Mouse (Mus musculus): ENCODE measurements around the gene Aff3. TPM values are rescaled to one million over a fixed set of nuclear protein-coding genes. Genes with fewer than 3 reads are reported as not detected.

Gene Aff3
- polyA plus RNA-seq, 1 experiment from 2014 or later = 1.5 TPM

DNA sequence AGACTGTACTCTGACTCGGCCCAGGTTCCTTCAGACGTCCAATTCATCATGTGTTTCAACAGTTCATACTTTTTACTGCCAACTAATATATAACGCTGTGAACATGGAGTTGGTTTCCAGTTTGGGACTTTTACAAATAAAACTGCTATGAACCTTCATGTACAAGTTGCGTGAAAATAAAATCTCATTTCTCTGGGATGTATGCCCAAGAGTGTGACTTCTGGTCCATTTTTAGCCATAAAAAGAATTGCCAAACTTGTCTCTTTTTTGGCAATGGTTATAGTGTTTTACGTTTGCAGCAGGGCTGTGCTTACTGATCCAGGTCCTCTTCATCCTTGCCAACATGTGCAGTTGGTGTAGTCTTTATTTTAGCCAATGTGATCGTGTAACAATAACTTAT, 369.8 kb downstream of the Aff3 start:
- H3K4me3 ChIP-seq = no peak overlapping the region
- no peaks in the 10 kb centered on the region for H3K36me3 ChIP-seq
- no peak overlapping the region for H3K4me2 ChIP-seq
- no peak overlapping the region for H3K9ac ChIP-seq
- no peak for ATAC-seq
- H3K4me1 ChIP-seq = no peaks in the 10 kb centered on the region
- H3K27me3 ChIP-seq (replicated peaks) = no peaks in the 10 kb centered on the region
- no peak overlapping the region for H3K27ac ChIP-seq
- no peaks in the 10 kb centered on the region for H3K9me3 ChIP-seq (replicated peaks)
- WGBS (ENCODE audit: insufficient replicate concordance) = 72% methylated on average over 6 of the region's 6 CpGs

DNA sequence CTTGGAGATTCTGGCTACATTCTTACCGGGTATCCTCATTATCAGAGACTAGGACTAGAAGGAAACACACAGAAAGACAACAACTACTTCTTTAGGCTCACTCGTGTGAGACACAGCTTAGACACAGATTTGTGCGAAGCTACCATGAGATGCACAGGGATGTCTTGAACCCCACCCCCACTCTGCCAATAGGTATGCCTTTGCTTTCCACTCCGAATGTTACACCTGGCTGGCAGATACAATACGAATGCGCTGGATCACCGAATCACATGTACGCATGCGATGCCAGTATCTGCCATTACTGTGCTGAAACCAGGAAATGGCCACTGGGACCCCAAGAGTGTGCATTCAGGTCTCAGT, 370.4 kb downstream of the Aff3 start:
- no peaks in the 10 kb centered on the region for H3K4me1 ChIP-seq
- no peaks in the 10 kb centered on the region for H3K27me3 ChIP-seq (replicated peaks)
- H3K27ac ChIP-seq = no peak overlapping the region
- ATAC-seq = no peak
- H3K4me2 ChIP-seq = no peak overlapping the region
- H3K9me3 ChIP-seq (replicated peaks) = no peaks in the 10 kb centered on the region
- H3K36me3 ChIP-seq = no peaks in the 10 kb centered on the region
- H3K9ac ChIP-seq = no peak overlapping the region
- 85% methylated on average over 9 of the region's 9 CpGs for WGBS (ENCODE audit: insufficient replicate concordance)
- H3K4me3 ChIP-seq = no peak overlapping the region

DNA sequence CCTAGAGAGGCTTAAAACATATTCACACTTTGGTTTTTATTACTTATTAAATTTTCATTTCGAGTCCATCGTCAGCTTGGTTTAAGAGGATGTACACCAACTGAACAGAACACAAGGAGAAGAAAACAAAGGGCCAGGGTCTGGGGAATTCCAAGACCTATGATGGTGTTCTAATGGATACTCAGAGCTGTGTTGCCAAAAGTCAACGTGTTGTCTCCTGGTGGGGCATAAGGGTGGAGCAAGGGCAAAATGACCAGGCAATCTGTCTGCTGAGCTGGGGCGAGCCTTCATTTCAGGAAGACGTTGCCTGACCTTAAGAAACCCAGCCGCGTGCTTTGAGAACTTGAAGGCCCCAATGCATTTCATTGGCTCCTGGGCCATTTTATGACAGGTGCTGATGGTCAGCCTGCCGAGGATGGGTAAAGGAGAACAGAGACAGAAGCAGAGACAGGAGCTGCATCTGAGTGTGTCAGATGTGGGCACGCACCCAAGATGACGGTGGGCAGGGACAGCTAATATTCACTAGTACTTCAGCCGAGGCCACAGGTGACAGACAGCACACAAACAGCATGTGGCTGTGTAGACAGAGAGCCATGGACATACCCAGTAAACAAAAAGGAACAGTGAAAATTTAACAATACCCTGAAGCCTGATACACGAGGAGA, 371.0 kb downstream of the Aff3 start:
- 74% methylated on average over 12 of the region's 12 CpGs for WGBS (ENCODE audit: insufficient replicate concordance)
- Histone ChIP-seq H3K9me3 (replicated peaks) (no peaks in the 10 kb centered on the region), H3K36me3 (no peaks in the 10 kb centered on the region), H3K9ac (no peak overlapping the region), H3K4me1 (no peaks in the 10 kb centered on the region), H3K27me3 (replicated peaks) (no peaks in the 10 kb centered on the region), H3K4me2 (no peak overlapping the region), H3K27ac (no peak overlapping the region), H3K4me3 (no peak overlapping the region)
- ATAC-seq = no peak

DNA sequence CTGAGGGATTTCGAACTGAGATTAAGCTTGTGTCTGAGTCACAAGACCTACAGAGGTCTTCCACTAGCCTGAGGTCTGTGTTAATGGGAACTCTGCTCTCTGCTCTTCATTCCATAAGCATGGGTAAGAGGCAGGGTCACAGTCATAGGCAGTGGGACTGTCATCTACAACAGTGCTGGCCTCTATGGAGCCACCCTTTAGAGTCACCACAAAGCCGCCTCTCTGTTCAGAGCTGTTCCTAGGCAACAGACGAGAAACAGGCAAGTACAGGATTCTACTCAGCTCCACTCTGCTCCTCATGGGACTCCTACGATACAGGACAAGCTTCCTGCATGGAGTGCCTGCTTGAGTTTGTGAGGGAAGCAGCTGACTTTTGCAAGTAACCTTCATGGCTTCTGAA, 371.9 kb downstream of the Aff3 start:
- Histone ChIP-seq H3K27me3 (replicated peaks) (no peaks in the 10 kb centered on the region), H3K36me3 (no peaks in the 10 kb centered on the region), H3K27ac (no peak overlapping the region), H3K9ac (no peak overlapping the region), H3K4me3 (no peak overlapping the region), H3K4me1 (no peaks in the 10 kb centered on the region), H3K9me3 (replicated peaks) (no peaks in the 10 kb centered on the region), H3K4me2 (no peak overlapping the region)
- 69% methylated on average over 4 of the region's 4 CpGs for WGBS (ENCODE audit: insufficient replicate concordance)
- ATAC-seq = no peak

DNA sequence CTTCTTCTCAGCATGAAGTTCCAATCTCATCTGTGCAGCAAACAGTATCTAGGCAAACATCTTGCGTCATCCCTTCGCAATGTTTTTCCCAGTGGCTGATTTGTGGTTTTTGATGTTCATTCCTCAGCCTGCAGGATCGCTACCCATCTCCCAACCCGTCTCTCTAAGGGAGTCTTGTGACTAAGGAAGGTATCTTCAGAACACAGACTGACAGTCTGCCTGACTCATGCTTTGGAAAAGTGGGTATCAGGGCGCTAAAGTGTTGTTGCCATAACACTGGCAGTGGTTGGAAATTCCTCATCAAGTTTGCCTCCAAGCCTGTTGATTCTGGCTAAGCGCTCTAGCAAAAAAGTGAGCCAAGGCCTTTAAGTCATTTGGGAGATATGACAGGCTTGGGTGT, 372.8 kb downstream of the Aff3 start:
- WGBS (ENCODE audit: insufficient replicate concordance) = 47% methylated on average over 6 of the region's 6 CpGs
- H3K36me3 ChIP-seq = no peaks in the 10 kb centered on the region
- H3K27ac ChIP-seq = no peak overlapping the region
- H3K4me2 ChIP-seq = no peak overlapping the region
- H3K4me1 ChIP-seq = no peaks in the 10 kb centered on the region
- H3K4me3 ChIP-seq = no peak overlapping the region
- H3K9ac ChIP-seq = no peak overlapping the region
- H3K27me3 ChIP-seq (replicated peaks) = no peaks in the 10 kb centered on the region
- H3K9me3 ChIP-seq (replicated peaks) = no peaks in the 10 kb centered on the region
- ATAC-seq = no peak

DNA sequence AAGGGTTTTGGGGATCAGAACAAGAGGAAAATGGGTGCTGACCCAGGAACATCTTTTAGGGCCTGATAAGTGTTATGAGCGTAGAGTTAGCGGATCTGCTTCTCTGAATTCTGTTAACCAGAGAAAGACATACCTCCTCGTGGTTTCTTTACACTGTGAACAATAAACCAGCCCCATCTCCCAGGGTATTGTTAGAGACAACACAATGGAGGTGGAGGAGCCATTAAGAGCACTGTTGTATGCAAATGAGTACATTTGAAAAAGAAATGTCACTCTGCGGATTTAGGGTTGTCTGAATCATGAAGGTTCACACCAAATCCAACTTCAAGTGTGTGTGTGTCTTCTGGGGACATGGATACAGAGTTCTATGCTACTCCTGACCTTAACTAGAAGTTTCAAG, 373.3 kb downstream of the Aff3 start:
- WGBS (ENCODE audit: insufficient replicate concordance) = 60% methylated on average over 4 of the region's 4 CpGs
- Histone ChIP-seq H3K27me3 (replicated peaks) (no peaks in the 10 kb centered on the region), H3K36me3 (no peaks in the 10 kb centered on the region), H3K4me2 (no peak overlapping the region), H3K4me1 (no peaks in the 10 kb centered on the region), H3K27ac (no peak overlapping the region), H3K9ac (no peak overlapping the region), H3K9me3 (replicated peaks) (no peaks in the 10 kb centered on the region), H3K4me3 (no peak overlapping the region)
- ATAC-seq = no peak

DNA sequence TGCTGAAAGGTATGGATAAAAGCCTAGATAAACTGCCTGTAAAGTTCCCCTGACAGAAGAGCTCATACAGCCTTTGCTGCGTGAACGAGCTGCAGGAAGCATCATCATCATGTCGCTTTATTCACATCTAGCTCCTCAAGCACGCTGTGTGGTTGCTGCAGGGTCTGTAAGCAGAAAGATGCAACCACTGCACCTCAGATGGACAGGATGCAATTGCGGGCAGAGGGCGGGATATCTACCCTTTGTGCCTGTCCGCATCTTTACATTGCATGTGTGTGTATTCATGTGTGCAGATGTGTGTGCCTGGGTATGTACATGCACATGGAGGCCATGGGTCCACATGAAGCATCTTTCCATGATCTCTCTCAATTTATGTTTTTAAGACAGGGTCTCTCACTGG, 373.9 kb downstream of the Aff3 start:
- WGBS (ENCODE audit: insufficient replicate concordance) = 79% methylated on average over 7 of the region's 7 CpGs

DNA sequence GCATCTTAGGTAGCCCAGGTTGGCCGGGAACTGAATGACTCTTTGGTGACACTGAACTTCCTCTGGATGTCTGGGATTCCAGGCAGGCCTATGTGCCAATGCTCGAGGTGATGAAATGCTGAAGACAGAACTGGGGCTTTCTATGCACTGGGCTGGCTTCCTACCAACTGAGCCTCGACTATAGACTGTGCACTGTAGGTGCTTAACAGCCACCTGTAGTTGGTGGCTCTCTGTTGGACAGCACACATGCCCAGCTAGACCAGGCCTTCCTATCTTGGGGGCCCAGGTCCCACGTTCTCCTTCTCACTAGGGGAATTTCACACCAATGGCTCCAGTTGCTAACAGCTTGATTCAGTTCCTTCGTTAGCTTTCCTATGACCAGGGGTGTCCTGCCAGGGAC, 374.9 kb downstream of the Aff3 start:
- WGBS (ENCODE audit: insufficient replicate concordance) = 61% methylated on average over 5 of the region's 5 CpGs
- H3K9ac ChIP-seq = no peak overlapping the region
- no peak for ATAC-seq
- no peaks in the 10 kb centered on the region for H3K36me3 ChIP-seq
- H3K9me3 ChIP-seq (replicated peaks) = no peaks in the 10 kb centered on the region
- H3K4me2 ChIP-seq = no peak overlapping the region
- no peaks in the 10 kb centered on the region for H3K27me3 ChIP-seq (replicated peaks)
- no peaks in the 10 kb centered on the region for H3K4me1 ChIP-seq
- no peak overlapping the region for H3K4me3 ChIP-seq
- no peak overlapping the region for H3K27ac ChIP-seq

More for the DNA sequence above, 373.9 kb downstream of the Aff3 start:
- Histone ChIP-seq H3K27me3 (replicated peaks) (no peaks in the 10 kb centered on the region), H3K9me3 (replicated peaks) (no peaks in the 10 kb centered on the region), H3K36me3 (no peaks in the 10 kb centered on the region), H3K4me1 (no peaks in the 10 kb centered on the region), H3K9ac (no peak overlapping the region), H3K4me2 (no peak overlapping the region), H3K4me3 (no peak overlapping the region), H3K27ac (no peak overlapping the region)
- no peak for ATAC-seq

DNA sequence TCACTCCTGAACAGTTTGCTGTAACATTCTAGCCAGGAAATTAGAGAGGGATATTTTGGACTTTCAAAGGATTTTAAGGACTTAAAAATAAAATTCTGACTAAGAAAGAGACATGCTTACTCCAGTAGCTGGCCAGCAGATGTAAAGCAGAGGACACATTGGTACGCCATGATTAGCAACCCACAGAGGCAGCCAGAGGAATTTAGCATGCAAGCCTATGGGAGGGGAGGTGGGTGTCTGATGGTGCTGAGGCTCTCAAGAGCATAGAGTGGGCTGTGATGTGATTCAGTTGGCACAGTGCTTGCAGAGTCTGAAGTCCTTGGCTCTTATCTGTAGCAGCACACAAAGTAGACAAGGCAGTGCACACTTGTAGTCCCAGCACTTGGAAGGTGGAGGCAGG, 376.0 kb downstream of the Aff3 start:
- Histone ChIP-seq H3K36me3 (no peaks in the 10 kb centered on the region), H3K4me2 (no peak overlapping the region), H3K9me3 (replicated peaks) (no peaks in the 10 kb centered on the region), H3K9ac (no peak overlapping the region), H3K4me1 (no peaks in the 10 kb centered on the region), H3K27me3 (replicated peaks) (no peaks in the 10 kb centered on the region), H3K4me3 (no peak overlapping the region), H3K27ac (no peak overlapping the region)
- 69% methylated on average over 1 of the region's 1 CpGs for WGBS (ENCODE audit: insufficient replicate concordance)
- no peak for ATAC-seq

DNA sequence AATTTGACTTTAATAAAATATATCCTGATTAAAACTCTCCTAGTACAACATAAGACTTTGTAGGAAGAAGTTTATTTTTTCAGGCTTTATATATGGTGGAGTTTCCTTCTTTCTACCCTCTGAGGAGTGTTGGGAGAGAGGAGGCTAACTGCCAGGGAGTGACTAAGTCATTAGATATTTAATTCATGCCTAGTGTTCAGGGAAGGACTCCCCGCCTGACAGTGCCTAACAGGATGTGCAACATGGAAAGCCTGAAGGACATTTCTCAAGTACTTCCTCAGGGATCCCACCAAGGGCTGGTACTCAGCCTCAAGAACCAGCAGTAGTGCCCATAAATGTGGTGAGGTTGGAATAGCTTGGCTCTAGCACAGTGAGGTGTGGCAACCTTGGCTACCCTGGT, 378.2 kb downstream of the Aff3 start:
- H3K27me3 ChIP-seq (replicated peaks) = no peaks in the 10 kb centered on the region
- no peak overlapping the region for H3K4me2 ChIP-seq
- H3K4me3 ChIP-seq = no peak overlapping the region
- H3K27ac ChIP-seq = no peak overlapping the region
- WGBS (ENCODE audit: insufficient replicate concordance) = 63% methylated on average over 1 of the region's 1 CpGs
- no peaks in the 10 kb centered on the region for H3K9me3 ChIP-seq (replicated peaks)
- H3K4me1 ChIP-seq = no peaks in the 10 kb centered on the region
- no peak for ATAC-seq
- H3K9ac ChIP-seq = no peak overlapping the region
- H3K36me3 ChIP-seq = no peaks in the 10 kb centered on the region

DNA sequence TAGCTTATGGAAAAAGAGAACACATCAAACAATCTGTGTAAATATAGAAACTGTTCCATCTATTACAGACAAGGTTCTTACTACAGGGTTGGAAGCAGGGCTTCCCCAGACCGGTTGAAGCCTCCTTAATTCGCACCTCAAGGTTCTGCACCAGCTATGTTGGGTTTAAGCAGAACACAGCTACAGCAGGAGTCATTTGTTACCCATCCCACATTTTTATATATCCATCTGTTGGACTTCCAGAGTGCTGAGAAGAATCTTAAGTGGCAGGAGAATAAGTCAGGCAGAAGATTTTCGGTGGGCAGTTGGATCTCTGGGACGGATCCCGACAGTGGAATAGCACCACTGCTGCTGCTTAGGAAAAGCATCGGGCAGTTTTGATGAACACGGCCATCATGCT, 384.2 kb downstream of the Aff3 start:
- no peak overlapping the region for H3K27ac ChIP-seq
- 66% methylated on average over 7 of the region's 7 CpGs for WGBS (ENCODE audit: insufficient replicate concordance)

DNA sequence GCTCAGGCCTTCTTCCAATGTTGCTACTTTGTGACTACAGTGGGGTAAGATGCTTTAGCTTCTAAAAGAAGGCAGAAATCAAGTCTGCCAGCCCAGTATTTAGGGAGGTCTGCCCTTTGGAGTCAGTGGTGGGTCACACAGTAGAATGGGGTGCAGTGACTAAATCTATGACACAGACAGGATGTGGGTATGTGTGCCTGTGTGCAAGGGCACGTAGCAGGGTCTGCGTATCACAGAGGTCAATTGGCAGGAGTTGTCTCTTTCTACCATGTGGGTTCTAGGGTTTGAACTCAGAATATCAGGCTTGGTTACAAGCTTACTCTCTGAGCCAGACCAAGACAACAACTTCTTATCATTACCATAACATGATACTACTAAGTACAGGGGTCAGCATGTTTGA, 393.4 kb downstream of the Aff3 start:
- no peak overlapping the region for H3K4me2 ChIP-seq
- 77% methylated on average over 2 of the region's 2 CpGs for WGBS (ENCODE audit: insufficient replicate concordance)

More for the DNA sequence above, 384.2 kb downstream of the Aff3 start:
- Histone ChIP-seq H3K27me3 (replicated peaks) (no peaks in the 10 kb centered on the region), H3K9ac (no peak overlapping the region), H3K4me3 (no peak overlapping the region), H3K4me2 (no peak overlapping the region), H3K9me3 (replicated peaks) (no peaks in the 10 kb centered on the region), H3K36me3 (no peaks in the 10 kb centered on the region), H3K4me1 (no peaks in the 10 kb centered on the region)
- no peak for ATAC-seq

More for the DNA sequence above, 393.4 kb downstream of the Aff3 start:
- H3K9ac ChIP-seq = no peak overlapping the region
- H3K9me3 ChIP-seq (replicated peaks) = no peaks in the 10 kb centered on the region
- no peaks in the 10 kb centered on the region; the same call in 1 of the 2 replicates for H3K4me1 ChIP-seq
- no peak for ATAC-seq
- H3K4me3 ChIP-seq = no peak overlapping the region
- no peaks in the 10 kb centered on the region for H3K27me3 ChIP-seq (replicated peaks)
- no peak overlapping the region for H3K27ac ChIP-seq
- no peaks in the 10 kb centered on the region for H3K36me3 ChIP-seq
